Mouse (Mus musculus) heart, adult 10 weeks (tissue): ENCODE results near the gene Cdkn1b. TPM values are rescaled to one million over a fixed set of nuclear protein-coding genes. Genes with fewer than 3 reads are reported as not detected.

Source experiments
- polyA plus RNA-seq: library from polyadenylated mRNA; stranded (reverse); fragments of 350-450 nt; fragmentation: Illumina TruSeq; extraction: RNeasy Lipid Tissue Mini Kit (QIAGEN cat#74804); gene quantifications from one replicate; pipeline ENCODE4 v1.2.3, GENCODE M21; 2014; ENCODE audit warnings: low read depth, low replicate concordance

Cdkn1b gene
- polyA plus RNA-seq, result 34.6 TPM

DNA sequence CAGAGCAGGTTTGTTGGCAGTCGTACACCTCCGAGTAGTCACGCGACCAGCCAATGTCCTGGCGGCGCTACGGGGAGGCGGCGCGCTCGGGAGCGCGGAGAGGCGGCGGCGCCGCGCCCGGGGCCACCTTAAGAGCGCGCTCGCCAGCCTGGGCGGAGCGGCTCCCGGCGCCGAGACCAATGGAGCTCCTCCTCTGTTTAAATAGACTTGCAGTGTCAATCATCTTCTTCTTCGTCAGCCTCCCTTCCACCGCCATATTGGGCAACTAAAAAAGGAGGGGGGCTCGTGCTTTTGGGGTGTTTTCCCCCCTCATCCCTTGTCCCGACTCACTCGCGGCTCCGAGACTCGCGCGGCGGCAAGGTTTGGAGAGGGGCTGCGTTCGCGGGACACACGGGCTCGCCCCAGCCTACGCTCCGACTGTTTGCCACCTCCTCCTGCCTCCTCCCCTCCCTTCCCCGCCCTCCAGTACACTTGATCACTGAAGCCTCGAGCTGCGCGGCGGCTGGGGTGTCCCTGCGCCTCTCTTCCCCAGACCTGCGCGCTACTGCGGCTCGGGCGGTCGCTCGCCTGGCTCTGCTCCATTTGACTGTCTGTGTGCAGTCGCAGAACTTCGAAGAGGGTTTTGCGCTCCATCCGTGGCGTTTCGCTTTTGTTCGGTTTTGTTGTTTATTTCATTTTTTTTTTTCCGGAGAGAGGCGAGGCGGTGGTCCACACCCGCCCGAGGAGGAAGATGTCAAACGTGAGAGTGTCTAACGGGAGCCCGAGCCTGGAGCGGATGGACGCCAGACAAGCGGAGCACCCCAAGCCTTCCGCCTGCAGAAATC lies at the start of gene Cdkn1b:
Gene Cdkn1b, plus strand, starts transcription at position 212 of the 824 bp plus-strand sequence.

GRCm38 (mm10) chr6:134898095-134898965 lies 21.9 kb upstream of the Cdkn1b start, which contains the start of gene Gpr19:
TSS of gene Gpr19 (minus strand) at chr6:134898578.

Other genes starting within 250 kb of the Cdkn1b start
- gene Dusp16, start 127.8 kb upstream of the Cdkn1b start, polyA plus RNA-seq, result 14.9 TPM
- 14.3 TPM for gene Crebl2, start 90.2 kb upstream of the Cdkn1b start, polyA plus RNA-seq
- 3.3 TPM for gene Gpr19, start 21.8 kb upstream of the Cdkn1b start, polyA plus RNA-seq
- 7.8 TPM for gene Apold1, start 61.3 kb downstream of the Cdkn1b start, polyA plus RNA-seq
- 43.4 TPM for gene Ddx47, start 91.2 kb downstream of the Cdkn1b start, polyA plus RNA-seq
- 0.84 TPM for gene Gprc5a, start 145.2 kb downstream of the Cdkn1b start, polyA plus RNA-seq
- gene Gprc5d, start 197.9 kb downstream of the Cdkn1b start, polyA plus RNA-seq, result not detected